Mouse (Mus musculus) cerebellum, adult 2 months (tissue): ENCODE data around the gene Cog5. TPM values are rescaled to one million over a fixed set of nuclear protein-coding genes. Genes with fewer than 3 reads are reported as not detected.

Experiments used
- DNase-seq, 2 experiments: peaks; one replicate each; pipeline ENCODE4 v3.0.0; 2021
- H3K27ac ChIP-seq: fragments of 200-500 bp; 2 replicates; pipeline ENCODE4 v1.5.1; 2012; ENCODE audit warnings: low read length, control low read depth, inconsistent platforms; ENCODE audit not compliant: insufficient read depth
- H3K27me3 ChIP-seq: fragments of 200-500 bp; 2 replicates; pipeline ENCODE4 v1.6.1; 2012; ENCODE audit warnings: inconsistent platforms, mild to moderate bottlenecking, low read length, moderate library complexity; ENCODE audit not compliant: control insufficient read depth, insufficient read depth
- H3K4me1 ChIP-seq: fragments of 200-500 bp; 2 replicates; pipeline ENCODE4 v1.6.1; 2011; ENCODE audit warnings: low read length; ENCODE audit not compliant: control insufficient read depth, insufficient read depth
- H3K4me3 ChIP-seq: fragments of 200-500 bp; replicated peaks from 2 replicates; pipeline ENCODE3; 2011; ENCODE audit warnings: mild to moderate bottlenecking, low read depth, low read length, control low read depth; ENCODE audit not compliant: insufficient read depth
- CTCF ChIP-seq: fragments of 200-500 bp; IDR thresholded peaks from 2 replicates; pipeline ENCODE4 v1.5.1; 2011; ENCODE audit warnings: low read depth, mild to moderate bottlenecking, control low read depth, low read length, moderate library complexity, borderline replicate concordance; ENCODE audit not compliant: insufficient read depth
- POLR2A ChIP-seq: fragments of 200-500 bp; IDR thresholded peaks from 2 replicates; pipeline ENCODE4 v1.6.1; 2011; ENCODE audit warnings: low read length, control low read depth, borderline replicate concordance; ENCODE audit not compliant: insufficient read depth
- WGBS: fragments of 180-500 bp; shearing (Covaris S2); methylation state at CpG from one replicate; pipeline ENCODE4 v1.1.7; 2018; 5-methylcytosine and 5-hydroxymethylcytosine counted together
- polyA plus RNA-seq: library from polyadenylated mRNA; depleted of rRNA; stranded (reverse); fragments of >200 nt; gene quantifications from 2 replicates; pipeline ENCODE4 v1.2.3, GENCODE M21; 2012

The Cog5 gene
- polyA plus RNA-seq, 1 experiment: 34.6 TPM

GRCm38 (mm10) chr12:31806410-31807154 lies 151.9 kb downstream of the Cog5 start:
- Histone ChIP-seq H3K4me3 (no peak overlapping the region), H3K27me3 (no peaks in the 10 kb centered on the region), H3K4me1 (no peaks in the 10 kb centered on the region), H3K27ac (no peak overlapping the region)
- WGBS: 57% methylated on average over 5 of the region's 5 CpGs
- TF ChIP-seq CTCF (no peak), POLR2A (no peak)
- no peak for DNase-seq

GRCm38 (mm10) chr12:31818051-31818461 lies 163.4 kb downstream of the Cog5 start:
- WGBS: 30% methylated on average over 3 of the region's 3 CpGs
- Histone ChIP-seq H3K27me3 (no peaks in the 10 kb centered on the region), H3K4me3 (no peak overlapping the region), H3K4me1 (peaks cover 19% of the 10 kb centered on the region; the same call in 1 of the 2 replicates), H3K27ac (peak overlapping the region; percentile 67)
- no peak for TF ChIP-seq POLR2A
- no peak for TF ChIP-seq CTCF
- peak; percentile 48 to 89 for DNase-seq

- DNase-seq: no peak
- H3K4me1 ChIP-seq: peaks cover 19% of the 10 kb centered on the region; the same call in 1 of the 2 replicates
- no peak overlapping the region for H3K4me3 ChIP-seq
- TF ChIP-seq CTCF: no peak
- no peak for TF ChIP-seq POLR2A
- H3K27ac ChIP-seq: no peak overlapping the region
- no peaks in the 10 kb centered on the region for H3K27me3 ChIP-seq
These were observed 164.4 kb downstream of the Cog5 start for GRCm38 (mm10) chr12:31819096-31819495.

DNA sequence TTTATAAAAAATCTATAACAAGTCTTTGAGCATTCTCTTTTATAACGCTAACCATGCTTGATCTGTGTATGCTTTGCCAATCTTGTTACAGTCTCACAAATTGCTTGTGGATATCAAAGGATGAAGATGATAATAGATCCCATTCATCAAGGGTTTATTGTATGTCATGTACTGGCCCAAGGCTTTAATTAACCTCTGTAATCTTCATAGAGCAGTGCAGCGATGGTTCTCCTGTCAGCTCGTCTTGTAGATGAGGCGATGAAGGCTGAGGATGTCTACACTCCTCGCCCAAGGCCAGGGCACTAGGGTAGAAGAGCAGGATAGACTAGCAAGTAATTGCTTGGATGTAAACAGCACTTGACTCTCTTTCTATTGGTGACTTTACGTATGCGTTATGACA lies 164.9 kb downstream of the Cog5 start:
- H3K4me1 ChIP-seq: peaks cover 19% of the 10 kb centered on the region; the same call in 1 of the 2 replicates
- H3K27me3 ChIP-seq: no peaks in the 10 kb centered on the region
- no peak overlapping the region for H3K4me3 ChIP-seq
- no peak for DNase-seq
- H3K27ac ChIP-seq: no peak overlapping the region
- TF ChIP-seq CTCF (no peak), POLR2A (no peak)
- 90% methylated on average over 7 of the region's 7 CpGs for WGBS

- Histone ChIP-seq H3K27ac (no peak overlapping the region), H3K27me3 (no peaks in the 10 kb centered on the region), H3K4me3 (no peak overlapping the region), H3K4me1 (peaks cover 20% of the 10 kb centered on the region)
- TF ChIP-seq POLR2A: no peak
- TF ChIP-seq CTCF: no peak
- 87% methylated on average over 3 of the region's 3 CpGs for WGBS
- no peak for DNase-seq
These were observed 169.0 kb downstream of the Cog5 start for GRCm38 (mm10) chr12:31823671-31824070.

- Histone ChIP-seq H3K4me1 (peaks cover 12% of the 10 kb centered on the region), H3K27me3 (no peaks in the 10 kb centered on the region), H3K4me3 (no peak overlapping the region), H3K27ac (peak overlapping the region; percentile 72; the same call in 1 of the 2 replicates)
- TF ChIP-seq POLR2A (no peak), CTCF (no peak)
- 11% methylated on average over 5 of the region's 5 CpGs for WGBS
- peak; percentile 74 to 78 for DNase-seq
These were observed 170.2 kb downstream of the Cog5 start for GRCm38 (mm10) chr12:31824831-31825230.

DNA sequence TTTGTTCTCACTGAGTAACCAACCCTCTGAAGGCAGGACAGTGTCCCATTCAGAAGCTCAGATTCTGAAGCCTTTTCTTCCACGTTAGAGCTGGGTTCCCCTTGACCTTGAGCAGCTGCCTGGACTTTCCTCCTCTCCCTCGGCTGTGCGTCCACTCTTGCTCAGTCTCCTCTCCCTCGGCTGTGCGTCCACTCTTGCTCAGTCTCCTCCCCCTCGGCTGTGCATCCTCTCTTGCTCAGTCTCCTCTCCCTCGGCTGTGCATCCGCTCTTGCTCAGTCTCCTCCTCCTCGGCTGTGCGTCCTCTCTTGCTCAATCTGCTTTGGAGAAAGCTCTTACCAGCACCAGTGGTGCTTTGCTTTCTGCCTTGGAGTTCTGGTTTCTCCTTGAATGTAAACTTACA lies 171.2 kb downstream of the Cog5 start:
- peak; percentile 67 to 80 for DNase-seq
- no peak overlapping the region for H3K4me3 ChIP-seq
- H3K27ac ChIP-seq: peak overlapping the region; percentile 87
- WGBS: 41% methylated on average over 10 of the region's 10 CpGs
- H3K4me1 ChIP-seq: peaks cover 12% of the 10 kb centered on the region
- no peaks in the 10 kb centered on the region for H3K27me3 ChIP-seq
- TF ChIP-seq CTCF (no peak), POLR2A (no peak)

- no peak overlapping the region; the same call in 1 of the 2 replicates for H3K27ac ChIP-seq
- 25% methylated on average over 2 of the region's 2 CpGs for WGBS
- DNase-seq: peak in 1 of 2 experiments; percentile 58
- H3K4me3 ChIP-seq: no peak overlapping the region
- H3K27me3 ChIP-seq: no peaks in the 10 kb centered on the region
- H3K4me1 ChIP-seq: peaks cover 12% of the 10 kb centered on the region
- TF ChIP-seq CTCF (no peak), POLR2A (no peak)
These were observed 171.8 kb downstream of the Cog5 start for GRCm38 (mm10) chr12:31826476-31826875.
